Mouse (Mus musculus) liver, postnatal 0 days (tissue): Measurements from ENCODE around the gene Gm49380. TPM values are rescaled to one million over a fixed set of nuclear protein-coding genes. Genes with fewer than 3 reads are reported as not detected.

Experiments
- ATAC-seq: fragments of 200-750 bp; cut with Nextera tagmentation; 2 replicates; pipeline ENCODE4 v1.8.0; 2017; ENCODE audit warnings: mild to moderate bottlenecking, moderate library complexity
- DNase-seq: peaks from one replicate; pipeline ENCODE4 v3.0.0-alpha.2; 2016
- H3K27ac ChIP-seq: fragments of 300-500 bp; sonication (generic); 2 replicates; pipeline ENCODE4 v1.5.1; 2014; ENCODE audit warnings: antibody characterized with exemption, moderate library complexity, mild to moderate bottlenecking, low read depth
- H3K27me3 ChIP-seq: fragments of 300-500 bp; sonication (generic); 2 replicates; pipeline ENCODE4 v1.6.1; 2014; ENCODE audit warnings: low read length, control low read depth, mixed read lengths; ENCODE audit not compliant: insufficient read depth
- H3K36me3 ChIP-seq: fragments of 300-500 bp; sonication (generic); replicated peaks from 2 replicates; pipeline ENCODE4 v1.6.1; 2014; ENCODE audit warnings: mild to moderate bottlenecking, control low read depth, low read length, moderate library complexity, mixed read lengths; ENCODE audit not compliant: insufficient read depth
- H3K4me1 ChIP-seq: fragments of 300-500 bp; sonication (generic); 2 replicates; pipeline ENCODE4 v1.6.1; 2014; ENCODE audit warnings: antibody characterized with exemption, mild to moderate bottlenecking, control low read depth; ENCODE audit not compliant: insufficient read depth
- H3K4me2 ChIP-seq: fragments of 300-500 bp; sonication (generic); 2 replicates; pipeline ENCODE4 v1.6.1; 2014; ENCODE audit warnings: low read depth, mild to moderate bottlenecking, low read length, moderate library complexity, mixed read lengths
- H3K4me3 ChIP-seq: fragments of 300-500 bp; sonication (generic); 2 replicates; pipeline ENCODE4 v1.5.1; 2014; ENCODE audit warnings: low read depth, low read length
- H3K9ac ChIP-seq: fragments of 300-500 bp; sonication (generic); replicated peaks from 2 replicates; pipeline ENCODE4 v1.6.1; 2014; ENCODE audit warnings: mild to moderate bottlenecking, moderate library complexity
- H3K9me3 ChIP-seq: fragments of 300-500 bp; sonication (generic); 2 replicates; pipeline ENCODE4 v1.6.1; 2016; ENCODE audit warnings: mild to moderate bottlenecking, control low read depth, low read length, mixed read lengths
- CTCF ChIP-seq: sonication (generic); IDR thresholded peaks from 2 replicates; pipeline ENCODE4 v1.5.1; 2016; ENCODE audit warnings: antibody characterized with exemption, low read depth
- EP300 ChIP-seq: IDR thresholded peaks from 2 replicates; pipeline ENCODE4 v1.6.1; 2016; ENCODE audit warnings: antibody characterized with exemption, low read depth, mild to moderate bottlenecking
- WGBS: fragments of 180-500 bp; shearing (Covaris S2); extraction: QIAGEN DNeasy Blood & Tissue Kit; methylation state at CpG from one replicate; pipeline ENCODE4 v1.1.7; 2014; ENCODE audit not compliant: insufficient replicate concordance; 5-methylcytosine and 5-hydroxymethylcytosine counted together
- polyA plus RNA-seq: library from polyadenylated mRNA; unstranded; fragments of >200 nt; fragmentation: Nextera tagmentation; extraction: Ambion mirVana; gene quantifications from 2 replicates; pipeline ENCODE4 v1.2.1, GENCODE M21; 2015

Gene Gm49380
- polyA plus RNA-seq, 1 experiment from 2014 or later, result not detected

DNA sequence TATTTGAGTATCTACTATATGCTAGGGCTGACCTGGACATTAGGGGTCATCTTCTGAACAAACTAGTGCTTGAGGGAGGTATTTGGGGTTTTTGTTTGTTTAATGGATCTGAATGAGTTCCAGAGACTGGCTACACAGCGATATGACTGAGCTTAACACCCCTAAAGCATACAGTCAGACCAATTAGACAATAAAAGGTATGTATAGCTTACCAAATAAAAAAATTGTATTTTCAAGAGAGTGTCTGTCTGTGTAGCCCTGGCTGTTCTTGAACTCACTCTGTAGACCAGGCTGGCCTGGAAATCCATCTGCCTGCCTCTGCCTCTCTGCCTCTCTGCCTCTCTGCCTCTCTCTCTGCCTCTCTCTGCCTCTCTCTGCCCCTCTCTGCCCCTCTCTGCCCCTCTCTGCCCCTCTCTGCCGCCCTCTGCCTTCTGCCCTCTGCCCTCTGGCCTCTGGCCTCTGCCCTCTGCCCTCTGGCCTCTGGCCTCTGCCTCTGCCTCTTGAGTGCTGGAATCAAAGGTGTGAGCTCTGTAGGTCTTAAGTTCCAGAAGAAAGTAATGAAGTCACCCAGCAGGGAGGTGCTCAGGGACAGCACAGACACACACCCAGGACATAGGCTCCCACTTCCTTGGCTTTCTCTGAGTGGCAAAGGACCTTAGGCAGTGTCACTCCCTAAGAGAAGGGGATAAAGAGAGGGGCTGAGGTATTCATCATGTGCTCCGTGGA is 68.0 kb downstream of the Gm49380 start:
- Histone ChIP-seq H3K4me3 (no peak overlapping the region), H3K27ac (no peak overlapping the region), H3K4me2 (no peak overlapping the region), H3K9me3 (no peaks in the 10 kb centered on the region), H3K36me3 (no peaks in the 10 kb centered on the region), H3K4me1 (peaks cover 3% of the 10 kb centered on the region; the same call in 1 of the 2 replicates), H3K9ac (no peak overlapping the region), H3K27me3 (peaks cover 40% of the 10 kb centered on the region)
- ATAC-seq (no peak), DNase-seq (no peak)
- TF ChIP-seq EP300 (no peak), CTCF (no peak)
- 74% methylated on average over 3 of the region's 3 CpGs for WGBS

DNA sequence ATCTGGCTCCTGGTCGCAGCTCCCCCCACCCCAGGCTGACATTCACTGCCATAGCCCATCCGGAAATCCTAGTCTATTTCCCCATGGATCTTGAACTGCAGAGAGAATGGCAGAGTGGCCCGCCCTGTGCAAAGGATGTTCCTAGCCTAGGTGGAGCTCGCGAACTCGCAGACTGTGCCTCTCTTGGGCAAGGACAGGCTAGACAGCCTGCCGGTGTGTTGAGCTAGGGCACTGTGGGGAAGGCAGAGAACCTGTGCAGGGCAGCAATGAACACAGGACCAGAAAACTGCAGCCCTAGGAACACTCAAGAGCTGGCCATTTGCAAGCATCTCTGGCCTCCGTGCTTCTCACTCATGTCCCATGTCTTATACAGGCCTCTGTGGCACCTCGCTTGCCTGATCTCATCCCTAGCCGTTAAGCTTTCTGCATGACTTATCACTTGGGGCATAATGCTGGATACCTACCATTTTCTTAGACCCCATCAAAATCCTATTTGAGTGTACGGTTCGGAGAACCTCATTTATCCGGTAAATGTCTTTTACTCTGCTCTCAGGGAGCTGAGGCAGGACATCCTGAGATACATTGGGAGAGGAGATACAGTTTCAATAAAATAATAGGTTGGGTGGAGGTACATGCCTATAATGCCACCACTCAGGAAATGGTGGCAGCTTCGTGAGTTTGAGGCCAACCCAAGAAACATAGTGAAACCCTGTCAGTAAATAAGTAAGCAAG is 68.7 kb downstream of the Gm49380 start:
- no peaks in the 10 kb centered on the region for H3K36me3 ChIP-seq
- H3K9ac ChIP-seq, result no peak overlapping the region
- WGBS, result 46% methylated on average over 14 of the region's 14 CpGs
- H3K4me3 ChIP-seq, result no peak overlapping the region
- H3K4me1 ChIP-seq, result peaks cover 3% of the 10 kb centered on the region; the same call in 1 of the 2 replicates
- no peak for TF ChIP-seq EP300
- TF ChIP-seq CTCF, result no peak
- H3K27me3 ChIP-seq, result peaks cover 40% of the 10 kb centered on the region
- H3K9me3 ChIP-seq, result no peaks in the 10 kb centered on the region
- no peak overlapping the region for H3K4me2 ChIP-seq
- ATAC-seq, result no peak
- DNase-seq, result no peak
- no peak overlapping the region for H3K27ac ChIP-seq

DNA sequence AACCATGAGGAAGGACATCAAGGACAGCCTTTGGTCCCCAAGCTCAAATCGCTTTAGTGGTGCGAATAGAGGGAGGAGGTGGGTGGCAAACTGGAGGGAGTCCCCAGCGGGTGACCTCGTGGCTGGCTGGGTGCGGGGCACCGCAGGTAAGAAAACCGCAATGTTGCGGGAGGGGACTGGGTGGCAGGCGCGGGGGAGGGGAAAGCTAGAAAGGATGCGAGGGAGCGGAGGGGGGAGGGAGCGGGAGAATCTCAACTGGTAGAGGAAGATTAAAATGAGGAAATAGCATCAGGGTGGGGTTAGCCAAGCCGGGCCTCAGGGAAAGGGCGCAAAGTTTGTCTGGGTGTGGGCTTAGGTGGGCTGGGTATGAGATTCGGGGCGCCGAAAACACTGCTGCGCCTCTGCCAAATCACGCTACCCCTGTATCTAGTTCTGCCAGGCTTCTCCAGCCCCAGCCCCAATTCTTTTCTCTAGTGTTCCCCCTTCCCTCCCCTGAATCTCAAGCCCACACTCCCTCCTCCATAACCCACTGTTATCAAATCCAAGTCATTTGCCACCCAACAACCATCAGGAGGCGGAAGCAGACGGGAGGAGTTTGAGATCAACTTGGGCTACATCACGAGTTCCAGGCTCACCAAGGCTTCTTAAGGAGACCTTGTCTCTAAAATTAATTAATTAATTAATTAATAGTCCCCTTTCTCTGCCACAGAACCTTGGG is 69.4 kb downstream of the Gm49380 start:
- ATAC-seq, result no peak
- WGBS, result 3% methylated on average over 22 of the region's 23 CpGs
- peak overlapping the region; percentile 9; the same call in 1 of the 2 replicates for H3K4me3 ChIP-seq
- no peak overlapping the region for H3K9ac ChIP-seq
- H3K27ac ChIP-seq, result no peak overlapping the region
- H3K36me3 ChIP-seq, result no peaks in the 10 kb centered on the region
- TF ChIP-seq CTCF (no peak), EP300 (no peak)
- H3K4me1 ChIP-seq, result peaks cover 3% of the 10 kb centered on the region; the same call in 1 of the 2 replicates
- no peak for DNase-seq
- peak overlapping the region; percentile 27; the same call in 1 of the 2 replicates for H3K4me2 ChIP-seq
- H3K9me3 ChIP-seq, result no peaks in the 10 kb centered on the region
- peaks cover 40% of the 10 kb centered on the region for H3K27me3 ChIP-seq

DNA sequence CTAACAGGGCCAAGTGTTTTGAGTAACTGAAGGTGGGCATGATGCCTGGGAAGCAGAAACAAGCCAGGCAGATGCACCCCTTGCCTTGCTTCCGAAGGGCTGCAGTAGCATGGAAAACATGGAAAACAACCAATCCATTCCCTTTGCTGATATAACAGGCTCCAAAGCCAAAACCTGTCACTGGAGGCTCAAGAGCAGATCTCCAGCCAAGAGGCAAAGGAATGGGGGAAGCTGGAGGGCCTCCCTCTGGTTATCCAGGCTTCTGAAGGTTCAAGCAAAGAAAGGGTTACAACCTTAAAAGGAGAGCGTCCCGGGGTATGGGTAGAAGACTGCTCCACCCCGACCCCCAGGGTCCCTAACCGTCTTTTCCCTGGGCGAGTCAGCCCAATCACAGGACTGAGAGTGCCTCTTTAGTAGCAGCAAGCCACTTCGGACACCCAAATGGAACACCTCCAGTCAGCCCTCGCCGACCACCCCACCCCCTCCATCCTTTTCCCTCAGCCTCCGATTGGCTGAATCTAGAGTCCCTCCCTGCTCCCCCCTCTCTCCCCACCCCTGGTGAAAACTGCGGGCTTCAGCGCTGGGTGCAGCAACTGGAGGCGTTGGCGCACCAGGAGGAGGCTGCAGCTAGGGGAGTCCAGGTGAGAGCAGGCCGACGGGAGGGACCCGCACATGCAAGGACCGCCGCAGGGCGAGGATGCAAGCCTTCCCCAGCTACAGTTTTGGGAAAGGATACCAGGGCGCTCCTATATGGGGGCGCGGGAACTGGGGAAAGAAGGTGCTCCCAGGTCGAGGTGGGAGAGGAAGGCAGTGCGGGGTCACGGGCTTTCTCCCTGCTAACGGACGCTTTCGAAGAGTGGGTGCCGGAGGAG is 70.2 kb downstream of the Gm49380 start, which contains the start of gene Thy1:
TSS of gene Thy1 (plus strand) at position 549 of the 872 bp plus-strand sequence.
- DNase-seq, result no peak
- 2% methylated on average over 29 of the region's 30 CpGs for WGBS
- TF ChIP-seq CTCF (no peak), EP300 (no peak)

DNA sequence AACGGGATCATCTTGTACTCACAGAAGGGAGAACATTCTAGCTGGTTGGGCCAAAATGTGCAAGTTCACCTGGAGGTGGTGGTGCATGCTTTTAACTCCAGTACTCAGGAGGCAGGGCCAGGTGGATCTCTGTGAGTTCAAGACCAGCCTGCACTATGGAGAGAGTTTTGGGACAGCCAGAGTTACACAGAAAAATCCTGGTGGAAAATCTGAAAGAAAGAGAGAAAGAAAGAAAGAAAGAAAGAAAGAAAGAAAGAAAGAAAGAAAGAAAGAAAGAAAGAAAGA is 71.0 kb downstream of the Gm49380 start:
- ATAC-seq, result no peak
- 84% methylated on average over 1 of the region's 1 CpGs for WGBS
- no peaks in the 10 kb centered on the region for H3K36me3 ChIP-seq
- H3K27me3 ChIP-seq, result peaks cover 40% of the 10 kb centered on the region
- H3K4me1 ChIP-seq, result peaks cover 3% of the 10 kb centered on the region; the same call in 1 of the 2 replicates
- H3K9ac ChIP-seq, result no peak overlapping the region
- H3K27ac ChIP-seq, result no peak overlapping the region
- no peak for DNase-seq
- H3K4me2 ChIP-seq, result no peak overlapping the region
- no peak overlapping the region for H3K4me3 ChIP-seq
- no peak for TF ChIP-seq CTCF
- no peak for TF ChIP-seq EP300
- H3K9me3 ChIP-seq, result no peaks in the 10 kb centered on the region

More for the DNA sequence above, 70.2 kb downstream of the Gm49380 start, which contains the start of gene Thy1:
- peak within 1 kb of the TSS; percentile 9; the same call in 1 of the 2 replicates for H3K4me3 ChIP-seq
- H3K27me3 ChIP-seq, result peaks cover 40% of the 10 kb centered on the region
- no peaks in the 10 kb centered on the region for H3K36me3 ChIP-seq
- no peaks in the 10 kb centered on the region for H3K9me3 ChIP-seq
- no peak within 1 kb of the TSS for H3K27ac ChIP-seq
- peaks cover 3% of the 10 kb centered on the region; the same call in 1 of the 2 replicates for H3K4me1 ChIP-seq
- peak within 1 kb of the TSS; percentile 27; the same call in 1 of the 2 replicates for H3K4me2 ChIP-seq
- H3K9ac ChIP-seq, result no peak within 1 kb of the TSS
- ATAC-seq, result no peak
